Mouse (Mus musculus): ENCODE data around the gene Clnk.

The Clnk gene

GRCm38 (mm10) chr5:38857591-38857990, 19.0 kb downstream of the Clnk start:
- DNase-seq (ENCODE audit: low read depth, low spot score) = no peak

- DNase-seq (ENCODE audit: low read depth, low spot score) = no peak
These were observed 26.4 kb downstream of the Clnk start for GRCm38 (mm10) chr5:38850171-38850570.

- no peak for DNase-seq (ENCODE audit: low read depth, low spot score)
These were observed 31.1 kb downstream of the Clnk start for GRCm38 (mm10) chr5:38845529-38845928.

GRCm38 (mm10) chr5:38844312-38844711, 32.3 kb downstream of the Clnk start:
- DNase-seq (ENCODE audit: low read depth, low spot score) = no peak

GRCm38 (mm10) chr5:38839981-38840380, 36.6 kb downstream of the Clnk start:
- no peak for DNase-seq (ENCODE audit: low read depth, low spot score)

GRCm38 (mm10) chr5:38827310-38827709, 49.3 kb downstream of the Clnk start:
- DNase-seq (ENCODE audit: low read depth, low spot score) = no peak

- no peak for DNase-seq (ENCODE audit: low read depth, low spot score)
These were observed 50.0 kb downstream of the Clnk start for GRCm38 (mm10) chr5:38826586-38826985.

- no peak for DNase-seq (ENCODE audit: low read depth, low spot score)
These were observed 52.3 kb downstream of the Clnk start for GRCm38 (mm10) chr5:38824132-38824965.

GRCm38 (mm10) chr5:38813391-38814109, 63.1 kb downstream of the Clnk start:
- no peak for DNase-seq (ENCODE audit: low read depth, low spot score)

- DNase-seq (ENCODE audit: low read depth, low spot score) = no peak
These were observed 63.7 kb downstream of the Clnk start for GRCm38 (mm10) chr5:38812916-38813315.

GRCm38 (mm10) chr5:38812386-38812785, 64.2 kb downstream of the Clnk start:
- DNase-seq (ENCODE audit: low read depth, low spot score) = no peak

GRCm38 (mm10) chr5:38798910-38799309, 77.7 kb downstream of the Clnk start:
- no peak for DNase-seq (ENCODE audit: low read depth, low spot score)

GRCm38 (mm10) chr5:38795139-38795538, 81.5 kb downstream of the Clnk start:
- DNase-seq (ENCODE audit: low read depth, low spot score) = no peak

GRCm38 (mm10) chr5:38791116-38791515, 85.5 kb downstream of the Clnk start:
- no peak for DNase-seq (ENCODE audit: low read depth, low spot score)

GRCm38 (mm10) chr5:38788820-38789219, 87.8 kb downstream of the Clnk start:
- DNase-seq (ENCODE audit: low read depth, low spot score) = no peak

- DNase-seq (ENCODE audit: low read depth, low spot score) = no peak
These were observed 88.6 kb downstream of the Clnk start for GRCm38 (mm10) chr5:38787851-38788520.

- no peak for DNase-seq (ENCODE audit: low read depth, low spot score)
These were observed 90.5 kb downstream of the Clnk start for GRCm38 (mm10) chr5:38786126-38786525.

- DNase-seq (ENCODE audit: low read depth, low spot score) = no peak
These were observed 90.9 kb downstream of the Clnk start for GRCm38 (mm10) chr5:38785686-38786085.

- DNase-seq (ENCODE audit: low read depth, low spot score) = peak; percentile 54
These were observed 94.8 kb downstream of the Clnk start for GRCm38 (mm10) chr5:38781813-38782212.

- no peak for DNase-seq (ENCODE audit: low read depth, low spot score)
These were observed 96.0 kb downstream of the Clnk start for GRCm38 (mm10) chr5:38780631-38781030.

GRCm38 (mm10) chr5:38780045-38780444, 96.6 kb downstream of the Clnk start:
- no peak for DNase-seq (ENCODE audit: low read depth, low spot score)

GRCm38 (mm10) chr5:38775500-38775899, 101.1 kb downstream of the Clnk start:
- no peak for DNase-seq (ENCODE audit: low read depth, low spot score)
